In the genomic region with DNA sequence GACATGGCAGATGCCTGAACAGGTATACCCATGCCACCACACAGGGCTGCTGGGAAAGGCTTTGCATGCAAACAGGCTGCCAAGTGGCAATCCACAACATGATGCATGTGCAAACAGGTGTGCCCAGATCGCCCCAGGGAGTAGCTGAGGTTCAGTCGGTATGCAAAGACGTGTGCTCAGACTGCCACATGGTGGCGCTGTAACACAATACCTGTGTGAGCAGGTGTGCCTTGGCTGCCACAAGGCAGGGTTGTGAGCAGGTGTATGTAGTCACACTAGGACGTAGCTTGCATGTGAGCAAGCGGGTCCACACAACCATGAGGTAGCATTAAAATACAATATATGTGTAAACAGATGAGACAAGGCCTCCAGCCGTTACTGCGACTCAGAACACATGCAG, we compare ENCODE assay signal across 10 mouse cellular contexts. TPM values are rescaled to one million over a fixed set of nuclear protein-coding genes. Genes with fewer than 3 reads are reported as not detected.
DNase-seq lines count a peak whose midpoint lies in the region; ATAC-seq and TF ChIP-seq lines count a peak whose summit lies in the region.
"Had no signal": no experiment of that assay in that cellular context is flagged by ENCODE, and none has a peak within 500 bp of the region (broad histone marks: within the 10 kb centered on the region; RNA-seq: fewer than 3 reads in every experiment).

No protein-coding gene starts in this region.

- H3K9me3 ChIP-seq in intestine, postnatal 0 days (ENCODE audit: control insufficient read depth): no peaks in the 10 kb centered on the region
- no peaks in the 10 kb centered on the region for H3K9me3 ChIP-seq in intestine, embryonic 15.5 days
- H3K9me3 ChIP-seq: hindbrain, embryonic 10.5 days had no signal

- no peaks in the 10 kb centered on the region for H3K36me3 ChIP-seq in intestine, postnatal 0 days (ENCODE audit: control insufficient read depth, insufficient read depth)
- no peaks in the 10 kb centered on the region for H3K36me3 ChIP-seq in intestine, embryonic 15.5 days
- H3K36me3 ChIP-seq: hindbrain, embryonic 10.5 days had no signal

- no peak overlapping the region for H3K9ac ChIP-seq in intestine, postnatal 0 days (ENCODE audit: low read depth, low read length)
- no peak overlapping the region for H3K9ac ChIP-seq in intestine, embryonic 15.5 days

- no peak overlapping the region for H3K27ac ChIP-seq in intestine, postnatal 0 days (ENCODE audit: low read depth, low read length)
- H3K27ac ChIP-seq in intestine, embryonic 15.5 days: no peak overlapping the region
- H3K27ac ChIP-seq: hindbrain, embryonic 10.5 days had no signal

- no peak for ATAC-seq in intestine, postnatal 0 days
- no peak for ATAC-seq in intestine, embryonic 15.5 days

- H3K4me3 ChIP-seq in intestine, postnatal 0 days (ENCODE audit: low read depth, low read length): no peak overlapping the region
- H3K4me3 ChIP-seq in intestine, embryonic 15.5 days (replicated peaks): no peak overlapping the region
- H3K4me3 ChIP-seq: hindbrain, embryonic 10.5 days had no signal

- no peaks in the 10 kb centered on the region for H3K27me3 ChIP-seq in intestine, postnatal 0 days (replicated peaks; ENCODE audit: control insufficient read depth, insufficient read depth, low read length)
- H3K27me3 ChIP-seq in intestine, embryonic 15.5 days (replicated peaks): no peaks in the 10 kb centered on the region

- TF ChIP-seq CTCF in intestine, postnatal 0 days (IDR thresholded peaks at IDR 0.05; ENCODE audit: low read depth): peak; percentile 82

- no peaks in the 10 kb centered on the region for H3K4me1 ChIP-seq in intestine, postnatal 0 days (replicated peaks; ENCODE audit: control insufficient read depth, insufficient read depth, low read length)
- H3K4me1 ChIP-seq in intestine, embryonic 15.5 days (replicated peaks): peaks cover 10% of the 10 kb centered on the region; the same call in 1 of the 2 replicates
- H3K4me1 ChIP-seq: hindbrain, embryonic 10.5 days had no signal

- 49% methylated on average over 8 of the region's 8 CpGs for WGBS in intestine, postnatal 0 days
- 56% methylated on average over 8 of the region's 8 CpGs for WGBS in intestine, embryonic 15.5 days

- DNase-seq in retina, embryonic 14.5 days (ENCODE audit: low spot score): peak; percentile 25
- no peak for DNase-seq in retina, postnatal 1 day
- DNase-seq in R1 (ENCODE audit: low read depth, low spot score): peak; percentile 53
- DNase-seq in lung, postnatal 36 days: peak; percentile 51
- DNase-seq in layer of hippocampus, postnatal 25 days (ENCODE audit: extremely low spot score in 1 of 2, low spot score in 1 of 2): no peak
- no peak for DNase-seq in ovary, postnatal 14 days (ENCODE audit: low spot score)
- DNase-seq: gastrocnemius, postnatal 14 days had no signal

- no peak overlapping the region for H3K4me2 ChIP-seq in intestine, postnatal 0 days (replicated peaks; ENCODE audit: low read depth)
- H3K4me2 ChIP-seq in intestine, embryonic 15.5 days (replicated peaks): no peak overlapping the region

RNA-seq across cellular contexts. Expression of a gene that starts 34.0 kb away (rescaled TPM):
- polyA plus RNA-seq in intestine, postnatal 0 days (2015; fragmentation: Nextera tagmentation; extraction: Ambion mirVana): 8.7 TPM in 2 replicates
- 64.7 and 73.8 TPM in 2 replicates for polyA plus RNA-seq in intestine, embryonic 15.5 days (2015; fragmentation: Nextera tagmentation; extraction: Ambion mirVana)
- 10 to 100 TPM; 41.8 to 47.2 TPM for total RNA-seq in layer of hippocampus, postnatal 25 days (2021)

Comparison
In these comparisons a context has a peak if more than half of its experiments do, and no peak if none do; other contexts are left out.
1. DNase-seq: peak in retina, embryonic 14.5 days (single experiment), R1 (single experiment) and lung, postnatal 36 days (single experiment); none in retina, postnatal 1 day (single experiment), layer of hippocampus, postnatal 25 days (0 of 2) and ovary, postnatal 14 days (single experiment).